18 mouse cellular contexts compared by ENCODE assay signal in the genomic region with DNA sequence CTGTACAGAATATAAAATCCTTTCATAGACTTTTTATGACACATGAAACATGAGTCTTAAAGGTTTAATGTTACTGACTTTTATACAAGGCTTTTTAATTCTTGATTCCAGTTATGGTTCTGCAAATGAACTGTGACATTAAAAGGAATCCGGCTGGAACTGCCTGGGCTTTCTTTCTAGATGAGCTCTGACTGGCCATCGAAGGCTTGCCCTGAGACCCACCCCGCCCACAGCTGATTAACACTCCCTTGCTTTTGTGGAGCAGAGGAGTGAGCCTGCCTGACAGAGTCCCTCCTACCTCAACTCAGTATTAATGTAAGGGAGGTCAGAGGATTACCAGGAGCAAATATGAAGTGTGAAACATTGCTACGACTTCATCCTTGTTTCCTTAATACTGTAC. TPM values are rescaled to one million over a fixed set of nuclear protein-coding genes. Genes with fewer than 3 reads are reported as not detected.
DNase-seq lines count a peak whose midpoint lies in the region; ATAC-seq and TF ChIP-seq lines count a peak whose summit lies in the region.
"Had no signal": no experiment of that assay in that cellular context is flagged by ENCODE, and none has a peak within 500 bp of the region (broad histone marks: within the 10 kb centered on the region; RNA-seq: fewer than 3 reads in every experiment).

No protein-coding gene starts in this region.

- no peak overlapping the region for H3K4me2 ChIP-seq in heart, embryonic 16.5 days (ENCODE audit: low read depth, low read length)
- H3K4me2 ChIP-seq in limb, embryonic 11.5 days (ENCODE audit: low read depth, severe bottlenecking): no peak overlapping the region
- H3K4me2 ChIP-seq in limb, embryonic 14.5 days (replicated peaks; ENCODE audit: low read depth, low read length, severe bottlenecking): 0 out of 2 replicates have a peak overlapping the region, but pooled peaks have one; percentile 13
- no peak overlapping the region for H3K4me2 ChIP-seq in liver, embryonic 11.5 days
- H3K4me2 ChIP-seq: intestine, embryonic 15.5 days; midbrain, embryonic 13.5 days; neural tube, embryonic 13.5 days had no signal

- no peak for DNase-seq in heart, adult 8-10 months (ENCODE audit: low spot score)
- DNase-seq in limb, embryonic 11.5 days (ENCODE audit: low spot score): peak; percentile 37
- DNase-seq in limb, embryonic 10.5 days (ENCODE audit: low spot score): no peak
- peak; percentile 53 to 63 for DNase-seq in kidney, postnatal 4 days
- DNase-seq in limb, embryonic 14.5 days (ENCODE audit: low spot score): peak; percentile 21
- DNase-seq in liver, embryonic 11.5 days (ENCODE audit: low spot score): no peak
- DNase-seq: adrenal gland, adult 8-10 months; cerebellum, adult 18-20 months; gastrocnemius, postnatal 10 days; layer of hippocampus, adult 9-11 months; lung, postnatal 36 days had no signal

- no peak for TF ChIP-seq POLR2A in limb, embryonic 14.5 days (IDR thresholded peaks at IDR 0.05; ENCODE audit: borderline replicate concordance, extremely low read depth, insufficient read depth, insufficient read length)

- no peak overlapping the region for H3K27ac ChIP-seq in heart, embryonic 16.5 days (ENCODE audit: low read length)
- no peak overlapping the region for H3K27ac ChIP-seq in limb, embryonic 11.5 days (replicated peaks; ENCODE audit: low read depth, low read length)
- H3K27ac ChIP-seq in limb, embryonic 10.5 days: no peak overlapping the region
- no peak overlapping the region for H3K27ac ChIP-seq in limb, embryonic 14.5 days (replicated peaks; ENCODE audit: low read depth, low read length)
- no peak overlapping the region for H3K27ac ChIP-seq in liver, embryonic 11.5 days (ENCODE audit: low read depth, low read length)
- H3K27ac ChIP-seq: intestine, embryonic 15.5 days; midbrain, embryonic 13.5 days; neural tube, embryonic 13.5 days had no signal

- WGBS in heart, embryonic 16.5 days: 23% methylated on average over 4 of the region's 4 CpGs
- WGBS in limb, embryonic 11.5 days: 34% methylated on average over 4 of the region's 4 CpGs
- 43% methylated on average over 4 of the region's 4 CpGs for WGBS in limb, embryonic 10.5 days
- WGBS in limb, embryonic 14.5 days: 14% methylated on average over 4 of the region's 4 CpGs
- WGBS in liver, embryonic 11.5 days: 49% methylated on average over 4 of the region's 4 CpGs

- no peaks in the 10 kb centered on the region for H3K9me3 ChIP-seq in heart, embryonic 16.5 days (replicated peaks; ENCODE audit: control insufficient read depth, low read length)
- no peaks in the 10 kb centered on the region for H3K9me3 ChIP-seq in limb, embryonic 11.5 days (ENCODE audit: control insufficient read depth, low read length)
- H3K9me3 ChIP-seq in limb, embryonic 10.5 days (replicated peaks): no peaks in the 10 kb centered on the region
- no peaks in the 10 kb centered on the region for H3K9me3 ChIP-seq in limb, embryonic 14.5 days (ENCODE audit: control insufficient read depth, low read length)
- no peaks in the 10 kb centered on the region for H3K9me3 ChIP-seq in liver, embryonic 11.5 days (ENCODE audit: control insufficient read depth, low read length)
- H3K9me3 ChIP-seq: G1E; intestine, embryonic 15.5 days; midbrain, embryonic 13.5 days; neural tube, embryonic 13.5 days had no signal

- H3K4me3 ChIP-seq in heart, embryonic 16.5 days (ENCODE audit: low read length): no peak overlapping the region
- H3K4me3 ChIP-seq in limb, embryonic 11.5 days (ENCODE audit: low read depth, low read length): no peak overlapping the region
- no peak overlapping the region for H3K4me3 ChIP-seq in limb, embryonic 10.5 days
- H3K4me3 ChIP-seq in limb, embryonic 14.5 days (replicated peaks; ENCODE audit: low read length): no peak overlapping the region
- H3K4me3 ChIP-seq in liver, embryonic 11.5 days (ENCODE audit: low read depth, low read length): no peak overlapping the region
- H3K4me3 ChIP-seq: erythroblast, embryonic 14.5 days; intestine, embryonic 15.5 days; midbrain, embryonic 13.5 days; neural tube, embryonic 13.5 days had no signal

- no peaks in the 10 kb centered on the region for H3K27me3 ChIP-seq in heart, embryonic 16.5 days (ENCODE audit: control insufficient read depth, insufficient read depth, low read length)
- H3K27me3 ChIP-seq in limb, embryonic 11.5 days (ENCODE audit: control insufficient read depth, insufficient read depth, low read length): no peaks in the 10 kb centered on the region
- H3K27me3 ChIP-seq in limb, embryonic 10.5 days (ENCODE audit: low read depth, poor library complexity, severe bottlenecking): no peaks in the 10 kb centered on the region
- H3K27me3 ChIP-seq in limb, embryonic 14.5 days (ENCODE audit: control insufficient read depth, insufficient read depth, low read length): no peaks in the 10 kb centered on the region; the same call in 1 of the 2 replicates
- H3K27me3 ChIP-seq in liver, embryonic 11.5 days (replicated peaks; ENCODE audit: control insufficient read depth, insufficient read depth, low read length): no peaks in the 10 kb centered on the region
- H3K27me3 ChIP-seq: intestine, embryonic 15.5 days; midbrain, embryonic 13.5 days; neural tube, embryonic 13.5 days had no signal

- no peak overlapping the region; the same call in 1 of the 2 replicates for H3K9ac ChIP-seq in heart, embryonic 16.5 days (ENCODE audit: low read length)
- no peak overlapping the region for H3K9ac ChIP-seq in limb, embryonic 11.5 days (ENCODE audit: low read length)
- H3K9ac ChIP-seq in limb, embryonic 14.5 days (ENCODE audit: low read depth, low read length, severe bottlenecking): no peak overlapping the region
- no peak overlapping the region for H3K9ac ChIP-seq in liver, embryonic 11.5 days (ENCODE audit: low read depth, low read length)
- H3K9ac ChIP-seq: intestine, embryonic 15.5 days; midbrain, embryonic 13.5 days; neural tube, embryonic 13.5 days had no signal

- 0 out of 2 replicates have a peak, but pooled peaks have one; percentile 49 for ATAC-seq in heart, embryonic 16.5 days (replicated peaks; ENCODE audit: extremely low read depth, insufficient read depth, low FRiP score)
- 0 out of 2 replicates have a peak, but pooled peaks have one; percentile 51 for ATAC-seq in limb, embryonic 11.5 days (ENCODE audit: insufficient number of reproducible peaks, low FRiP score, low TSS enrichment, low read depth)
- ATAC-seq in limb, embryonic 14.5 days (ENCODE audit: low FRiP score, low read depth): peak; percentile 44
- ATAC-seq in liver, embryonic 11.5 days (replicated peaks; ENCODE audit: low FRiP score): no peak
- ATAC-seq: intestine, embryonic 15.5 days had no signal

- H3K4me1 ChIP-seq in heart, embryonic 16.5 days (ENCODE audit: control insufficient read depth, insufficient read depth, low read length): peaks cover 4% of the 10 kb centered on the region; the same call in 1 of the 2 replicates
- H3K4me1 ChIP-seq in limb, embryonic 11.5 days (ENCODE audit: control insufficient read depth, insufficient read depth, low read length): no peaks in the 10 kb centered on the region
- H3K4me1 ChIP-seq in limb, embryonic 10.5 days: peaks cover 5% of the 10 kb centered on the region; the same call in 1 of the 2 replicates
- H3K4me1 ChIP-seq in limb, embryonic 14.5 days (ENCODE audit: control insufficient read depth, insufficient read depth, low read length): peaks cover 8% of the 10 kb centered on the region
- no peaks in the 10 kb centered on the region for H3K4me1 ChIP-seq in liver, embryonic 11.5 days (replicated peaks; ENCODE audit: control insufficient read depth, insufficient read depth, low read length)
- H3K4me1 ChIP-seq: intestine, embryonic 15.5 days had no signal

- H3K36me3 ChIP-seq in heart, embryonic 16.5 days (ENCODE audit: control insufficient read depth, insufficient read depth): no peaks in the 10 kb centered on the region
- no peaks in the 10 kb centered on the region for H3K36me3 ChIP-seq in limb, embryonic 11.5 days (ENCODE audit: control insufficient read depth, insufficient read depth, low read length)
- H3K36me3 ChIP-seq in limb, embryonic 10.5 days: no peaks in the 10 kb centered on the region
- H3K36me3 ChIP-seq in limb, embryonic 14.5 days (ENCODE audit: control insufficient read depth, insufficient read depth, low read length): no peaks in the 10 kb centered on the region
- H3K36me3 ChIP-seq in liver, embryonic 11.5 days (ENCODE audit: control insufficient read depth, insufficient read depth, low read length): no peaks in the 10 kb centered on the region
- H3K36me3 ChIP-seq: G1E; intestine, embryonic 15.5 days; midbrain, embryonic 13.5 days; neural tube, embryonic 13.5 days had no signal

RNA-seq across cellular contexts. Expression of gene Rpl36a-ps1, which starts 22.2 kb away (rescaled TPM):
- polyA plus RNA-seq in heart, embryonic 16.5 days (2015; fragmentation: Nextera tagmentation; extraction: Ambion mirVana): 4.4 TPM in 1 of 2 replicates, not detected in the other
- total RNA-seq in heart, adult 8-10 months (2022): 1 to 10 TPM in 3 of 4 experiments, not detected in 1; 1.6 to 2.4 (median 2.2) TPM
- polyA plus RNA-seq in limb, embryonic 11.5 days (2014; fragmentation: Nextera tagmentation; extraction: Ambion mirVana): 1.6 and 1.8 TPM in 2 replicates
- polyA plus RNA-seq in limb, embryonic 10.5 days (2016; fragmentation: Nextera tagmentation; extraction: Ambion mirVana): 2.2 and 2.6 TPM in 2 replicates
- 2.1 and 5.4 TPM in 2 replicates for polyA plus RNA-seq in limb, embryonic 14.5 days (2012; rRNA removed)
- polyA plus RNA-seq in limb, embryonic 14.5 days (2014; fragmentation: Nextera tagmentation; extraction: Ambion mirVana): 3.7 and 4.2 TPM in 2 replicates
- 2.5 TPM in 2 replicates for polyA plus RNA-seq in liver, embryonic 11.5 days (2014; fragmentation: Nextera tagmentation; extraction: Ambion mirVana)
- polyA plus RNA-seq: neural tube, embryonic 13.5 days; small intestine, adult 2 months had no signal

Comparison
In these comparisons a context has a peak if more than half of its experiments do, and no peak if none do; other contexts are left out.
1. DNase-seq: peak in limb, embryonic 11.5 days (single experiment), kidney, postnatal 4 days (2 of 2) and limb, embryonic 14.5 days (single experiment); none in heart, adult 8-10 months (single experiment), limb, embryonic 10.5 days (single experiment) and liver, embryonic 11.5 days (single experiment).